Mouse (Mus musculus): ENCODE results near the gene Olfr1016.

The Olfr1016 gene

GRCm38 (mm10) chr2:85802444-85802843, at the start of gene Olfr1016:
TSS of gene Olfr1016 (minus strand) at chr2:85802544.
- DNase-seq (ENCODE audit: low read depth) = no peak

- no peak for DNase-seq (ENCODE audit: low read depth)
Measured at GRCm38 (mm10) chr2:85846730-85847129, 44.4 kb upstream of the Olfr1016 start, which contains the start of gene Olfr1020. TSS of gene Olfr1020 (plus strand) at chr2:85847030.

GRCm38 (mm10) chr2:85845383-85845782, 43.0 kb upstream of the Olfr1016 start, which contains the start of gene Olfr1019:
TSS of gene Olfr1019 (minus strand) at chr2:85845483.
- DNase-seq (ENCODE audit: low read depth) = no peak

- DNase-seq (ENCODE audit: low read depth) = no peak
Measured at GRCm38 (mm10) chr2:85818179-85818578, 15.8 kb upstream of the Olfr1016 start, which contains the start of gene Olfr1018. TSS of gene Olfr1018 (plus strand) at chr2:85818479.

GRCm38 (mm10) chr2:85804501-85804900, 2.2 kb upstream of the Olfr1016 start:
- no peak for DNase-seq (ENCODE audit: low read depth)

- DNase-seq (ENCODE audit: low read depth) = no peak
Measured at GRCm38 (mm10) chr2:85792331-85792730, 10.0 kb downstream of the Olfr1016 start.

GRCm38 (mm10) chr2:85781717-85782116, 20.6 kb downstream of the Olfr1016 start, which contains the start of gene Olfr1015:
TSS of gene Olfr1015 (plus strand) at chr2:85782017.
- DNase-seq (ENCODE audit: low read depth) = no peak

GRCm38 (mm10) chr2:85772413-85772812, 29.9 kb downstream of the Olfr1016 start, which contains the start of gene Olfr1014:
TSS of gene Olfr1014 (plus strand) at chr2:85772713.
- DNase-seq (ENCODE audit: low read depth) = no peak

GRCm38 (mm10) chr2:85766798-85767197, 35.5 kb downstream of the Olfr1016 start, which contains the start of gene Olfr1013:
TSS of gene Olfr1013 (plus strand) at chr2:85767098.
- no peak for DNase-seq (ENCODE audit: low read depth)

GRCm38 (mm10) chr2:85762666-85763065, 39.7 kb downstream of the Olfr1016 start, which contains the start of gene Olfr1012:
TSS of gene Olfr1012 (minus strand) at chr2:85762766.
- DNase-seq (ENCODE audit: low read depth) = no peak

- DNase-seq (ENCODE audit: low read depth) = no peak
Measured at GRCm38 (mm10) chr2:85753822-85754221, 48.5 kb downstream of the Olfr1016 start.

All from naive thymus-derived CD4-positive, alpha-beta T cell, adult 2 months (primary cell).